In the genomic region with DNA sequence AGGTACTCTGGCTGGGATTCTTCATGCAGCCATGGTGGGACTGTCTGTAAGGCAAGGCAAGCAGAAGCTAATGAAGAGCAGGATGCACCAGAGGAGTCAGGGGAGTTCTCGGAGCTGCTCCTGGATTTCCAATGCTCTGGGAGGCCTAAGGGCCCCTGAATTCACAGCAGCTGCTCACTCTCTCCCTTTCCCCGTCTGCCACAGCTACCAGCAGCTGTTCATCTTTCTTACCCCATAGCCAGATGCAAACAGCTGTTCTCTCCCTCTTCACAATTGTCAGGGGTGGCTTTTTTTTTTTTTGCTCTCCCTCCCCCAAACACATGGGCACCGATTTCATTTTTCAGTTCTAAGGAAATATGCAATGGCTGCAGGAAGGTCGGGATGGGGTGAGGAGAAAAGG, we compare ENCODE assay signal across 15 mouse cellular contexts. TPM values are rescaled to one million over a fixed set of nuclear protein-coding genes. Genes with fewer than 3 reads are reported as not detected.
DNase-seq lines count a peak whose midpoint lies in the region; ATAC-seq and TF ChIP-seq lines count a peak whose summit lies in the region.
"Had no signal": no experiment of that assay in that cellular context is flagged by ENCODE, and none has a peak within 500 bp of the region (broad histone marks: within the 10 kb centered on the region; RNA-seq: fewer than 3 reads in every experiment).

No protein-coding gene starts in this region.

- H3K79me2 ChIP-seq in myocyte (ENCODE audit: control insufficient read depth, insufficient read depth) = no peaks in the 10 kb centered on the region

- no peak overlapping the region for H3K4me2 ChIP-seq in intestine, embryonic 15.5 days (replicated peaks)
- H3K4me2 ChIP-seq in intestine, postnatal 0 days (replicated peaks; ENCODE audit: low read depth) = no peak overlapping the region
- no peak overlapping the region for H3K4me2 ChIP-seq in neural tube, embryonic 11.5 days (ENCODE audit: low read depth)
- peak overlapping the region; percentile 20; the same call in 1 of the 2 replicates for H3K4me2 ChIP-seq in lung, embryonic 15.5 days
- H3K4me2 ChIP-seq in myocyte (ENCODE audit: low read depth) = no peak overlapping the region
- H3K4me2 ChIP-seq: embryonic facial prominence, embryonic 13.5 days; midbrain, embryonic 15.5 days; neural tube, embryonic 12.5 days had no signal

- H3K9ac ChIP-seq in intestine, embryonic 15.5 days = no peak overlapping the region
- no peak overlapping the region for H3K9ac ChIP-seq in intestine, postnatal 0 days (ENCODE audit: low read depth, low read length)
- H3K9ac ChIP-seq in neural tube, embryonic 11.5 days (ENCODE audit: low read length) = no peak overlapping the region
- no peak overlapping the region for H3K9ac ChIP-seq in lung, embryonic 15.5 days
- H3K9ac ChIP-seq: embryonic facial prominence, embryonic 13.5 days; midbrain, embryonic 15.5 days; neural tube, embryonic 12.5 days had no signal

- no peaks in the 10 kb centered on the region for H3K9me3 ChIP-seq in intestine, embryonic 15.5 days
- H3K9me3 ChIP-seq in intestine, postnatal 0 days (ENCODE audit: control insufficient read depth) = no peaks in the 10 kb centered on the region
- H3K9me3 ChIP-seq in neural tube, embryonic 11.5 days (ENCODE audit: control insufficient read depth, low read length) = no peaks in the 10 kb centered on the region
- no peaks in the 10 kb centered on the region for H3K9me3 ChIP-seq in lung, embryonic 15.5 days
- H3K9me3 ChIP-seq: embryonic facial prominence, embryonic 13.5 days; midbrain, embryonic 15.5 days; neural tube, embryonic 12.5 days had no signal

- no peak for TF ChIP-seq POLR2A in myocyte (IDR thresholded peaks at IDR 0.05; ENCODE audit: insufficient read length, low read depth)

- peak; percentile 37; the same call in 1 of the 2 replicates for ATAC-seq in intestine, embryonic 15.5 days
- no peak for ATAC-seq in intestine, postnatal 0 days
- no peak for ATAC-seq in neural tube, embryonic 11.5 days (ENCODE audit: insufficient read depth, low FRiP score, low TSS enrichment)
- peak; percentile 43; the same call in 1 of the 2 replicates for ATAC-seq in lung, embryonic 15.5 days (ENCODE audit: borderline replicate concordance, extremely low read depth, low FRiP score, low TSS enrichment)
- ATAC-seq: midbrain, embryonic 15.5 days had no signal

- H3K4me3 ChIP-seq in intestine, embryonic 15.5 days (replicated peaks) = no peak overlapping the region
- H3K4me3 ChIP-seq in intestine, postnatal 0 days (ENCODE audit: low read depth, low read length) = no peak overlapping the region
- H3K4me3 ChIP-seq in neural tube, embryonic 11.5 days (ENCODE audit: low read depth, low read length) = no peak overlapping the region
- H3K4me3 ChIP-seq in lung, embryonic 15.5 days = no peak overlapping the region
- no peak overlapping the region for H3K4me3 ChIP-seq in myocyte
- H3K4me3 ChIP-seq: embryonic facial prominence, embryonic 13.5 days; midbrain, embryonic 15.5 days; neural tube, embryonic 12.5 days had no signal

- peak; percentile 24 for DNase-seq in neural tube, embryonic 11.5 days (ENCODE audit: low spot score)
- no peak for DNase-seq in neural tube, embryonic 10.5 days (ENCODE audit: extremely low spot score, low spot score)
- no peak for DNase-seq in cerebellum, postnatal 4 days (ENCODE audit: low spot score in 2 of 2)
- DNase-seq: cerebellum, adult 11 months; cerebellum, postnatal 25 days; right cerebral cortex, postnatal 4 days; thymus, adult 18-20 months had no signal

- no peak overlapping the region for H3ac ChIP-seq in myocyte (ENCODE audit: control insufficient read depth, insufficient read length)

- no peaks in the 10 kb centered on the region for H3K4me1 ChIP-seq in intestine, embryonic 15.5 days (replicated peaks)
- no peaks in the 10 kb centered on the region for H3K4me1 ChIP-seq in intestine, postnatal 0 days (replicated peaks; ENCODE audit: control insufficient read depth, insufficient read depth, low read length)
- peaks cover 3% of the 10 kb centered on the region; the same call in 1 of the 2 replicates for H3K4me1 ChIP-seq in neural tube, embryonic 11.5 days (ENCODE audit: control insufficient read depth, insufficient read depth, low read length)
- H3K4me1 ChIP-seq in lung, embryonic 15.5 days = peaks cover 17% of the 10 kb centered on the region; the same call in 1 of the 2 replicates
- H3K4me1 ChIP-seq: midbrain, embryonic 15.5 days had no signal

- no peak overlapping the region for H3K27ac ChIP-seq in intestine, embryonic 15.5 days
- H3K27ac ChIP-seq in intestine, postnatal 0 days (ENCODE audit: low read depth, low read length) = no peak overlapping the region
- H3K27ac ChIP-seq in neural tube, embryonic 11.5 days (ENCODE audit: low read depth, low read length) = no peak overlapping the region
- H3K27ac ChIP-seq in lung, embryonic 15.5 days = no peak overlapping the region
- H3K27ac ChIP-seq: embryonic facial prominence, embryonic 13.5 days; macrophage; midbrain, embryonic 15.5 days; neural tube, embryonic 12.5 days had no signal

- no peaks in the 10 kb centered on the region for H3K27me3 ChIP-seq in intestine, embryonic 15.5 days (replicated peaks)
- no peaks in the 10 kb centered on the region for H3K27me3 ChIP-seq in intestine, postnatal 0 days (replicated peaks; ENCODE audit: control insufficient read depth, insufficient read depth, low read length)
- no peaks in the 10 kb centered on the region for H3K27me3 ChIP-seq in neural tube, embryonic 11.5 days (ENCODE audit: control insufficient read depth, insufficient read depth, low read length)
- H3K27me3 ChIP-seq in lung, embryonic 15.5 days = no peaks in the 10 kb centered on the region
- no peaks in the 10 kb centered on the region for H3K27me3 ChIP-seq in myocyte (ENCODE audit: control insufficient read depth, insufficient read depth, insufficient read length)
- H3K27me3 ChIP-seq: embryonic facial prominence, embryonic 13.5 days; midbrain, embryonic 15.5 days; neural tube, embryonic 12.5 days had no signal

- WGBS in intestine, embryonic 15.5 days = 33% methylated on average over 4 of the region's 4 CpGs
- 46% methylated on average over 4 of the region's 4 CpGs for WGBS in intestine, postnatal 0 days
- 55% methylated on average over 4 of the region's 4 CpGs for WGBS in neural tube, embryonic 11.5 days
- WGBS in lung, embryonic 15.5 days = 31% methylated on average over 4 of the region's 4 CpGs

- TF ChIP-seq CTCF in intestine, postnatal 0 days (IDR thresholded peaks at IDR 0.05; ENCODE audit: low read depth) = no peak

- no peaks in the 10 kb centered on the region for H3K36me3 ChIP-seq in intestine, embryonic 15.5 days
- no peaks in the 10 kb centered on the region for H3K36me3 ChIP-seq in intestine, postnatal 0 days (ENCODE audit: control insufficient read depth, insufficient read depth)
- H3K36me3 ChIP-seq in neural tube, embryonic 11.5 days (ENCODE audit: control insufficient read depth, insufficient read depth, low read length) = no peaks in the 10 kb centered on the region
- H3K36me3 ChIP-seq in lung, embryonic 15.5 days = no peaks in the 10 kb centered on the region
- H3K36me3 ChIP-seq in myocyte (ENCODE audit: control insufficient read depth, insufficient read depth) = no peaks in the 10 kb centered on the region
- H3K36me3 ChIP-seq: embryonic facial prominence, embryonic 13.5 days; midbrain, embryonic 15.5 days; neural tube, embryonic 12.5 days had no signal

TF ChIP-seq in myocyte, 11 proteins besides CTCF, POLR2A, EP300 and RAD21:
- TF ChIP-seq MYOD1 (IDR thresholded peaks at IDR 0.05; ENCODE audit: control insufficient read depth in 1 of 3, insufficient read length in 2 of 3, low read depth in 2 of 3) = peak in 2 of 3 experiments; percentile 47 to 67
- no peak for TF ChIP-seq SRF (IDR thresholded peaks at IDR 0.05; ENCODE audit: control insufficient read depth, insufficient read length, low read depth)
TF ChIP-seq in myocyte: peak in this region for 1.

RNA-seq across cellular contexts. Expression of a gene that starts 42.2 kb away (rescaled TPM):
- 205 and 222 TPM in 2 replicates for polyA plus RNA-seq in intestine, embryonic 15.5 days (2015; fragmentation: Nextera tagmentation; extraction: Ambion mirVana)
- polyA plus RNA-seq in intestine, postnatal 0 days (2015; fragmentation: Nextera tagmentation; extraction: Ambion mirVana) = 204 and 208 TPM in 2 replicates
- polyA plus RNA-seq in neural tube, embryonic 11.5 days (2014; fragmentation: Nextera tagmentation; extraction: Ambion mirVana) = 0.28 and 0.76 TPM in 2 replicates
- 81.0 and 85.8 TPM in 2 replicates for polyA plus RNA-seq in lung, embryonic 15.5 days (2015; fragmentation: Nextera tagmentation; extraction: Ambion mirVana)
- 1.4 TPM for polyA plus RNA-seq in myocyte (2012; fragmentation: generic; extraction: Trizol)
- polyA plus RNA-seq: macrophage had no signal

Comparison
In these comparisons a context has a peak if more than half of its experiments do, and no peak if none do; other contexts are left out.
1. ATAC-seq: peak in intestine, embryonic 15.5 days (single experiment) and lung, embryonic 15.5 days (single experiment); none in intestine, postnatal 0 days (single experiment) and neural tube, embryonic 11.5 days (single experiment).
2. RNA of a gene that starts 42.2 kb away (polyA plus RNA-seq): 205 to 222 TPM in intestine, embryonic 15.5 days, 204 to 208 TPM in intestine, postnatal 0 days and 81.0 to 85.8 TPM in lung, embryonic 15.5 days; 1.4 TPM in myocyte (single experiment) and 0.28 to 0.76 TPM in neural tube, embryonic 11.5 days; every median in the first group is over 10 times any median in the second.